Mouse (Mus musculus): ENCODE results near the gene Phpt1. TPM values are rescaled to one million over a fixed set of nuclear protein-coding genes. Genes with fewer than 3 reads are reported as not detected.

The Phpt1 gene
- polyA plus RNA-seq (2015; fragmentation: Nextera tagmentation; extraction: Ambion mirVana): 163 and 177 TPM in 2 replicates

- H3K4me1 ChIP-seq: peaks cover 60% of the 10 kb centered on the region
- under 1% methylated on average over 44 of the region's 45 CpGs for WGBS
These were observed at the start of gene Phpt1, which contains the start of gene Mamdc4 for GRCm38 (mm10) chr2:25574579-25575431. TSS of gene Phpt1 (minus strand) at chr2:25575224. TSS of gene Mamdc4 (minus strand) at chr2:25574845.

GRCm38 (mm10) chr2:25621229-25622200, 46.5 kb upstream of the Phpt1 start, which contains the start of gene Tmem141:
TSS of gene Tmem141 (minus strand) at chr2:25622005.
- Histone ChIP-seq H3K36me3 (no peaks in the 10 kb centered on the region), H3K9me3 (no peaks in the 10 kb centered on the region), H3K4me1 (peaks cover 9% of the 10 kb centered on the region), H3K4me2 (replicated peaks) (peak within 1 kb of the TSS; percentile 82), H3K9ac (peak within 1 kb of the TSS; percentile 70), H3K27ac (peak within 1 kb of the TSS; percentile 58), H3K27me3 (peaks cover 26% of the 10 kb centered on the region), H3K4me3 (peak within 1 kb of the TSS; percentile 58)
- 5% methylated on average over 34 of the region's 34 CpGs for WGBS
- ATAC-seq (ENCODE audit: low FRiP score, low read depth): peak; percentile 94

More at GRCm38 (mm10) chr2:25574579-25575431, at the start of gene Phpt1, which contains the start of gene Mamdc4:
- Histone ChIP-seq H3K27me3 (peaks cover 40% of the 10 kb centered on the region), H3K9me3 (no peaks in the 10 kb centered on the region), H3K9ac (peak within 1 kb of the TSS; percentile 73), H3K4me3 (peak within 1 kb of the TSS; percentile 67), H3K36me3 (peaks cover 35% of the 10 kb centered on the region), H3K4me2 (replicated peaks) (peak within 1 kb of the TSS; percentile 97), H3K27ac (peak within 1 kb of the TSS; percentile 91)
- ATAC-seq (ENCODE audit: low FRiP score, low read depth): peak; percentile 98

GRCm38 (mm10) chr2:25620852-25621228, 45.8 kb upstream of the Phpt1 start:
- Histone ChIP-seq H3K9ac (peak overlapping the region; percentile 70; the same call in 1 of the 2 replicates), H3K4me2 (replicated peaks) (peak overlapping the region; percentile 82), H3K4me3 (peak overlapping the region; percentile 58; the same call in 1 of the 2 replicates), H3K27me3 (peaks cover 33% of the 10 kb centered on the region), H3K9me3 (no peaks in the 10 kb centered on the region), H3K4me1 (peaks cover 16% of the 10 kb centered on the region), H3K27ac (no peak overlapping the region), H3K36me3 (no peaks in the 10 kb centered on the region)
- no peak for ATAC-seq (ENCODE audit: low FRiP score, low read depth)
- WGBS: 80% methylated on average over 4 of the region's 4 CpGs

- no peaks in the 10 kb centered on the region for H3K36me3 ChIP-seq
- peaks cover 37% of the 10 kb centered on the region for H3K27me3 ChIP-seq
- H3K9me3 ChIP-seq: no peaks in the 10 kb centered on the region
- no peak overlapping the region for H3K27ac ChIP-seq
- 80% methylated on average over 6 of the region's 6 CpGs for WGBS
- no peak for ATAC-seq (ENCODE audit: low FRiP score, low read depth)
- no peak overlapping the region for H3K9ac ChIP-seq
- no peak overlapping the region for H3K4me3 ChIP-seq
- peaks cover 17% of the 10 kb centered on the region for H3K4me1 ChIP-seq
- H3K4me2 ChIP-seq (replicated peaks): no peak overlapping the region
These were observed 45.4 kb upstream of the Phpt1 start for GRCm38 (mm10) chr2:25620386-25620785.

GRCm38 (mm10) chr2:25617578-25617977, 42.6 kb upstream of the Phpt1 start, which contains the start of gene Ccdc183:
TSS of gene Ccdc183 (minus strand) at chr2:25617678.
- ATAC-seq (ENCODE audit: low FRiP score, low read depth): no peak
- peak within 1 kb of the TSS; percentile 49 for H3K4me2 ChIP-seq (replicated peaks)
- H3K9ac ChIP-seq: peak within 1 kb of the TSS; percentile 51; the same call in 1 of the 2 replicates
- H3K9me3 ChIP-seq: no peaks in the 10 kb centered on the region
- peaks cover 17% of the 10 kb centered on the region for H3K4me1 ChIP-seq
- H3K36me3 ChIP-seq: no peaks in the 10 kb centered on the region
- no peak within 1 kb of the TSS for H3K27ac ChIP-seq
- H3K27me3 ChIP-seq: peaks cover 64% of the 10 kb centered on the region
- 85% methylated on average over 3 of the region's 3 CpGs for WGBS
- H3K4me3 ChIP-seq: peak within 1 kb of the TSS; percentile 24

GRCm38 (mm10) chr2:25616398-25616797, 41.4 kb upstream of the Phpt1 start:
- H3K4me1 ChIP-seq: peaks cover 16% of the 10 kb centered on the region
- peaks cover 70% of the 10 kb centered on the region for H3K27me3 ChIP-seq
- ATAC-seq (ENCODE audit: low FRiP score, low read depth): no peak
- H3K4me2 ChIP-seq (replicated peaks): peak overlapping the region; percentile 49
- H3K36me3 ChIP-seq: no peaks in the 10 kb centered on the region
- WGBS: 23% methylated on average over 21 of the region's 22 CpGs
- H3K27ac ChIP-seq: no peak overlapping the region
- no peaks in the 10 kb centered on the region for H3K9me3 ChIP-seq
- peak overlapping the region; percentile 51 for H3K9ac ChIP-seq
- H3K4me3 ChIP-seq: peak overlapping the region; percentile 24

- H3K36me3 ChIP-seq: peaks cover 17% of the 10 kb centered on the region
- no peaks in the 10 kb centered on the region for H3K9me3 ChIP-seq
- peak overlapping the region; percentile 74 for H3K4me2 ChIP-seq (replicated peaks)
- peak overlapping the region; percentile 96; the same call in 1 of the 2 replicates for H3K27ac ChIP-seq
- peak overlapping the region; percentile 99 for H3K9ac ChIP-seq
- ATAC-seq (ENCODE audit: low FRiP score, low read depth): no peak; the same call in 1 of the 2 replicates
- H3K4me1 ChIP-seq: peaks cover 20% of the 10 kb centered on the region
- peaks cover 15% of the 10 kb centered on the region for H3K27me3 ChIP-seq
- WGBS: 60% methylated on average over 10 of the region's 10 CpGs
- peak overlapping the region; percentile 79 for H3K4me3 ChIP-seq
These were observed 33.6 kb upstream of the Phpt1 start for GRCm38 (mm10) chr2:25608671-25609070.

- ATAC-seq (ENCODE audit: low FRiP score, low read depth): peak; percentile 90
- Histone ChIP-seq H3K36me3 (peaks cover 23% of the 10 kb centered on the region), H3K4me1 (peaks cover 20% of the 10 kb centered on the region), H3K4me3 (peak within 1 kb of the TSS; percentile 79), H3K9me3 (no peaks in the 10 kb centered on the region), H3K27me3 (peaks cover 9% of the 10 kb centered on the region), H3K9ac (peak within 1 kb of the TSS; percentile 99), H3K27ac (peak within 1 kb of the TSS; percentile 96), H3K4me2 (replicated peaks) (peak within 1 kb of the TSS; percentile 74)
- under 1% methylated on average over 80 of the region's 80 CpGs for WGBS
These were observed 33.0 kb upstream of the Phpt1 start, which contains the start of gene Rabl6 for GRCm38 (mm10) chr2:25607761-25608622. TSS of gene Rabl6 (minus strand) at chr2:25608521.

- peaks cover 16% of the 10 kb centered on the region for H3K4me1 ChIP-seq
- WGBS: 95% methylated on average over 5 of the region's 5 CpGs
- peaks cover 78% of the 10 kb centered on the region for H3K36me3 ChIP-seq
- no peak overlapping the region for H3K27ac ChIP-seq
- no peak overlapping the region for H3K4me2 ChIP-seq (replicated peaks)
- no peak overlapping the region for H3K9ac ChIP-seq
- no peaks in the 10 kb centered on the region for H3K27me3 ChIP-seq
- H3K4me3 ChIP-seq: no peak overlapping the region
- ATAC-seq (ENCODE audit: low FRiP score, low read depth): no peak
- no peaks in the 10 kb centered on the region for H3K9me3 ChIP-seq
These were observed 27.5 kb upstream of the Phpt1 start for GRCm38 (mm10) chr2:25602526-25602925.

- Histone ChIP-seq H3K4me1 (no peaks in the 10 kb centered on the region), H3K27me3 (no peaks in the 10 kb centered on the region), H3K36me3 (peaks cover 96% of the 10 kb centered on the region), H3K4me2 (replicated peaks) (no peak overlapping the region), H3K9me3 (no peaks in the 10 kb centered on the region), H3K9ac (no peak overlapping the region), H3K27ac (no peak overlapping the region), H3K4me3 (no peak overlapping the region)
- 85% methylated on average over 2 of the region's 2 CpGs for WGBS
- no peak for ATAC-seq (ENCODE audit: low FRiP score, low read depth)
These were observed 25.0 kb upstream of the Phpt1 start for GRCm38 (mm10) chr2:25600037-25600436.

GRCm38 (mm10) chr2:25598749-25599148, 23.7 kb upstream of the Phpt1 start:
- Histone ChIP-seq H3K4me3 (no peak overlapping the region), H3K36me3 (peaks cover 95% of the 10 kb centered on the region), H3K27me3 (no peaks in the 10 kb centered on the region), H3K9ac (no peak overlapping the region), H3K4me1 (no peaks in the 10 kb centered on the region), H3K27ac (no peak overlapping the region), H3K4me2 (replicated peaks) (no peak overlapping the region), H3K9me3 (no peaks in the 10 kb centered on the region)
- WGBS: 93% methylated on average over 1 of the region's 1 CpGs
- ATAC-seq (ENCODE audit: low FRiP score, low read depth): no peak

Measured in limb, embryonic 13.5 days (tissue).